Mouse (Mus musculus): ENCODE results near the gene Kiss1r. TPM values are rescaled to one million over a fixed set of nuclear protein-coding genes. Genes with fewer than 3 reads are reported as not detected.
"Not testable (repeated sequence)": the region's sequence is repeated elsewhere in the genome, so short reads cannot be mapped to it uniquely, and the experiment has no call there.

The Kiss1r gene
- polyA plus RNA-seq, 1 experiment from 2014 or later: 2.1 TPM

GRCm38 (mm10) chr10:79956643-79957154 is 39.9 kb downstream of the Kiss1r start:
- Histone ChIP-seq H3K4me3 (no peak overlapping the region), H3K9me3 (no peaks in the 10 kb centered on the region), H3K36me3 (peaks cover 18% of the 10 kb centered on the region), H3K4me1 (replicated peaks) (peaks cover 13% of the 10 kb centered on the region), H3K27me3 (0 out of 2 replicates have a peak, but pooled peaks cover 9% of the 10 kb centered on the region), H3K4me2 (no peak overlapping the region), H3K9ac (0 out of 2 replicates have a peak overlapping the region, but pooled peaks have one; percentile 8), H3K27ac (no peak overlapping the region)
- 20% methylated on average over 4 of the region's 4 CpGs for WGBS
- no peak for ATAC-seq (ENCODE audit: low FRiP score)

- no peak for ATAC-seq (ENCODE audit: low FRiP score)
- Histone ChIP-seq H3K4me3 (no peak overlapping the region), H3K9ac (peak overlapping the region; percentile 39; the same call in 1 of the 2 replicates), H3K4me1 (replicated peaks) (peaks cover 13% of the 10 kb centered on the region), H3K27ac (no peak overlapping the region), H3K27me3 (0 out of 2 replicates have a peak, but pooled peaks cover 9% of the 10 kb centered on the region), H3K9me3 (no peaks in the 10 kb centered on the region), H3K4me2 (no peak overlapping the region), H3K36me3 (peaks cover 21% of the 10 kb centered on the region)
- 10% methylated on average over 21 of the region's 21 CpGs for WGBS
These were observed 41.5 kb downstream of the Kiss1r start for GRCm38 (mm10) chr10:79958140-79958816.

- not testable (repeated sequence) for ATAC-seq (ENCODE audit: low FRiP score); H3K27me3 ChIP-seq; H3K27ac ChIP-seq; H3K4me3 ChIP-seq; H3K9ac ChIP-seq; H3K9me3 ChIP-seq
- Histone ChIP-seq H3K4me1 (replicated peaks) (peaks cover 13% of the 10 kb centered on the region), H3K36me3 (peaks cover 28% of the 10 kb centered on the region), H3K4me2 (peak overlapping the region; percentile 4; the same call in 1 of the 2 replicates)
- WGBS: 69% methylated on average over 5 of the region's 10 CpGs
These were observed 42.6 kb downstream of the Kiss1r start for GRCm38 (mm10) chr10:79959412-79959811.

GRCm38 (mm10) chr10:79959847-79960601 is 43.3 kb downstream of the Kiss1r start, which contains the start of gene Wdr18:
Gene Wdr18, plus strand, starts transcription at chr10:79960152.
- H3K36me3 ChIP-seq: peaks cover 34% of the 10 kb centered on the region
- H3K9me3 ChIP-seq: no peaks in the 10 kb centered on the region
- ATAC-seq (ENCODE audit: low FRiP score): peak; percentile 98
- peak within 1 kb of the TSS; percentile 92 for H3K4me2 ChIP-seq
- WGBS: under 1% methylated on average over 61 of the region's 61 CpGs
- H3K27me3 ChIP-seq: 0 out of 2 replicates have a peak, but pooled peaks cover 9% of the 10 kb centered on the region
- peak within 1 kb of the TSS; percentile 95 for H3K4me3 ChIP-seq
- H3K27ac ChIP-seq: peak within 1 kb of the TSS; percentile 81
- peaks cover 13% of the 10 kb centered on the region for H3K4me1 ChIP-seq (replicated peaks)
- H3K9ac ChIP-seq: peak within 1 kb of the TSS; percentile 91

- Histone ChIP-seq H3K36me3 (peaks cover 41% of the 10 kb centered on the region), H3K9me3 (no peaks in the 10 kb centered on the region), H3K4me3 (peak overlapping the region; percentile 95), H3K27ac (peak overlapping the region; percentile 81; the same call in 1 of the 2 replicates), H3K27me3 (0 out of 2 replicates have a peak, but pooled peaks cover 7% of the 10 kb centered on the region), H3K9ac (peak overlapping the region; percentile 91), H3K4me2 (peak overlapping the region; percentile 92), H3K4me1 (replicated peaks) (peaks cover 13% of the 10 kb centered on the region)
- WGBS: 18% methylated on average over 10 of the region's 10 CpGs
- no peak for ATAC-seq (ENCODE audit: low FRiP score)
These were observed 44.0 kb downstream of the Kiss1r start for GRCm38 (mm10) chr10:79960671-79961294.

- 95% methylated on average over 7 of the region's 7 CpGs for WGBS
- Histone ChIP-seq H3K4me1 (replicated peaks) (peaks cover 10% of the 10 kb centered on the region), H3K27ac (no peak overlapping the region), H3K4me2 (no peak overlapping the region), H3K9ac (no peak overlapping the region; the same call in 1 of the 2 replicates), H3K36me3 (peaks cover 68% of the 10 kb centered on the region), H3K4me3 (no peak overlapping the region), H3K9me3 (no peaks in the 10 kb centered on the region), H3K27me3 (peaks cover 17% of the 10 kb centered on the region)
- ATAC-seq (ENCODE audit: low FRiP score): no peak
These were observed 48.0 kb downstream of the Kiss1r start for GRCm38 (mm10) chr10:79964727-79965126.

- ATAC-seq (ENCODE audit: low FRiP score): no peak
- H3K4me2 ChIP-seq: no peak overlapping the region
- peaks cover 10% of the 10 kb centered on the region for H3K4me1 ChIP-seq (replicated peaks)
- no peak overlapping the region for H3K27ac ChIP-seq
- H3K36me3 ChIP-seq: peaks cover 68% of the 10 kb centered on the region
- peaks cover 23% of the 10 kb centered on the region for H3K27me3 ChIP-seq
- no peak overlapping the region for H3K4me3 ChIP-seq
- H3K9ac ChIP-seq: peak overlapping the region; percentile 29; the same call in 1 of the 2 replicates
- no peaks in the 10 kb centered on the region for H3K9me3 ChIP-seq
- WGBS: 89% methylated on average over 5 of the region's 5 CpGs
These were observed 48.6 kb downstream of the Kiss1r start for GRCm38 (mm10) chr10:79965325-79965724.

- H3K27ac ChIP-seq: no peak overlapping the region
- peak overlapping the region; percentile 13; the same call in 1 of the 2 replicates for H3K9ac ChIP-seq
- ATAC-seq (ENCODE audit: low FRiP score): no peak
- peaks cover 64% of the 10 kb centered on the region for H3K36me3 ChIP-seq
- no peak overlapping the region for H3K4me3 ChIP-seq
- H3K27me3 ChIP-seq: peaks cover 40% of the 10 kb centered on the region
- no peak overlapping the region for H3K4me2 ChIP-seq
- peaks cover 10% of the 10 kb centered on the region for H3K4me1 ChIP-seq (replicated peaks)
- H3K9me3 ChIP-seq: no peaks in the 10 kb centered on the region
- 99% methylated on average over 5 of the region's 5 CpGs for WGBS
These were observed 50.2 kb downstream of the Kiss1r start for GRCm38 (mm10) chr10:79966886-79967400.

GRCm38 (mm10) chr10:79968181-79968580 is 51.4 kb downstream of the Kiss1r start:
- H3K4me3 ChIP-seq: no peak overlapping the region
- H3K27ac ChIP-seq: no peak overlapping the region
- WGBS: 86% methylated on average over 1 of the region's 1 CpGs
- H3K4me2 ChIP-seq: no peak overlapping the region
- peaks cover 10% of the 10 kb centered on the region for H3K4me1 ChIP-seq (replicated peaks)
- no peak overlapping the region for H3K9ac ChIP-seq
- no peaks in the 10 kb centered on the region for H3K9me3 ChIP-seq
- no peak for ATAC-seq (ENCODE audit: low FRiP score)
- H3K27me3 ChIP-seq: peaks cover 52% of the 10 kb centered on the region
- H3K36me3 ChIP-seq: peaks cover 53% of the 10 kb centered on the region

GRCm38 (mm10) chr10:79969124-79969568 is 52.4 kb downstream of the Kiss1r start:
- H3K27ac ChIP-seq: no peak overlapping the region
- no peak overlapping the region for H3K4me2 ChIP-seq

GRCm38 (mm10) chr10:79970415-79971182 is 53.8 kb downstream of the Kiss1r start, which contains the start of gene Grin3b:
Gene Grin3b, plus strand, starts transcription at chr10:79970715.
- H3K9me3 ChIP-seq: no peaks in the 10 kb centered on the region
- H3K4me1 ChIP-seq (replicated peaks): peaks cover 10% of the 10 kb centered on the region
- H3K4me2 ChIP-seq: peak within 1 kb of the TSS; percentile 62
- WGBS: 8% methylated on average over 47 of the region's 47 CpGs
- H3K27me3 ChIP-seq: peaks cover 57% of the 10 kb centered on the region
- H3K36me3 ChIP-seq: peaks cover 50% of the 10 kb centered on the region
- no peak within 1 kb of the TSS for H3K27ac ChIP-seq
- H3K4me3 ChIP-seq: peak within 1 kb of the TSS; percentile 37
- H3K9ac ChIP-seq: peak within 1 kb of the TSS; percentile 67
- no peak for ATAC-seq (ENCODE audit: low FRiP score)

More at GRCm38 (mm10) chr10:79969124-79969568, 52.4 kb downstream of the Kiss1r start:
- peaks cover 50% of the 10 kb centered on the region for H3K36me3 ChIP-seq
- no peak for ATAC-seq (ENCODE audit: low FRiP score)
- WGBS: 12% methylated on average over 3 of the region's 3 CpGs
- H3K9me3 ChIP-seq: no peaks in the 10 kb centered on the region
- no peak overlapping the region for H3K9ac ChIP-seq
- peaks cover 57% of the 10 kb centered on the region for H3K27me3 ChIP-seq
- H3K4me1 ChIP-seq (replicated peaks): peaks cover 10% of the 10 kb centered on the region
- H3K4me3 ChIP-seq: no peak overlapping the region

Data from hindbrain, embryonic 13.5 days (tissue).